Mouse (Mus musculus) heart, postnatal 0 days (tissue): ENCODE measurements around the gene Ndufv2.

ENCODE experiments used
- CTCF ChIP-seq: IDR thresholded peaks from 2 replicates; pipeline ENCODE4 v1.5.1; 2016; ENCODE audit warnings: antibody characterized with exemption, control low read depth, low read depth
- EP300 ChIP-seq: IDR thresholded peaks from 2 replicates; pipeline ENCODE4 v1.6.1; 2016; ENCODE audit warnings: antibody characterized with exemption, low read depth

GRCm38 (mm10) chr17:66120701-66121100 lies 19.3 kb upstream of the Ndufv2 start:
- TF ChIP-seq CTCF (no peak), EP300 (no peak)
